Mouse (Mus musculus) bone marrow macrophage, adult 2 months (primary cell): Measurements from ENCODE around the gene Cd83. TPM values are rescaled to one million over a fixed set of nuclear protein-coding genes. Genes with fewer than 3 reads are reported as not detected.

Experiments
- H3K27ac ChIP-seq: 2 replicates; pipeline ENCODE4 v1.5.1; 2012; ENCODE audit warnings: low read depth, low read length; ENCODE audit not compliant: insufficient read depth
- H3K4me1 ChIP-seq: 2 replicates; pipeline ENCODE4 v1.6.1; 2012; ENCODE audit warnings: low read length; ENCODE audit not compliant: control insufficient read depth, insufficient read depth
- H3K4me3 ChIP-seq: 2 replicates; pipeline ENCODE4 v1.5.1; 2012; ENCODE audit warnings: mild to moderate bottlenecking, low read length, moderate library complexity; ENCODE audit not compliant: insufficient read depth
- CTCF ChIP-seq: IDR thresholded peaks from 2 replicates; pipeline ENCODE4 v1.5.1; 2012; ENCODE audit warnings: low read depth, mild to moderate bottlenecking, low read length, moderate library complexity
- POLR2A ChIP-seq: IDR thresholded peaks from 2 replicates; pipeline ENCODE4 v1.6.1; 2012; ENCODE audit warnings: mild to moderate bottlenecking, low read depth, low read length, borderline replicate concordance
- polyA plus RNA-seq: library from polyadenylated mRNA; stranded (reverse); fragments of >200 nt; gene quantifications from 2 replicates; pipeline ENCODE4 v1.2.4, GENCODE M21; 2012; ENCODE audit not compliant: missing spikeins, insufficient read depth, insufficient read length

Gene Cd83
- polyA plus RNA-seq, 1 experiment: 44.5 TPM

- no peak overlapping the region for H3K27ac ChIP-seq
- H3K4me3 ChIP-seq: no peak overlapping the region
- no peaks in the 10 kb centered on the region for H3K4me1 ChIP-seq
- TF ChIP-seq POLR2A: no peak
- TF ChIP-seq CTCF: no peak
Observed at GRCm38 (mm10) chr13:43754455-43755128, 30.0 kb upstream of the Cd83 start.

GRCm38 (mm10) chr13:43755573-43755972 lies 29.0 kb upstream of the Cd83 start:
- Histone ChIP-seq H3K4me1 (no peaks in the 10 kb centered on the region), H3K27ac (no peak overlapping the region), H3K4me3 (no peak overlapping the region)
- TF ChIP-seq CTCF (no peak), POLR2A (no peak)

GRCm38 (mm10) chr13:43761156-43761855 lies 23.3 kb upstream of the Cd83 start:
- TF ChIP-seq CTCF (no peak), POLR2A (no peak)
- Histone ChIP-seq H3K4me1 (peaks cover 19% of the 10 kb centered on the region), H3K4me3 (no peak overlapping the region)

GRCm38 (mm10) chr13:43762901-43763300 lies 21.7 kb upstream of the Cd83 start:
- TF ChIP-seq CTCF (no peak), POLR2A (no peak)
- H3K4me3 ChIP-seq: no peak overlapping the region
- H3K27ac ChIP-seq: no peak overlapping the region
- H3K4me1 ChIP-seq: peaks cover 30% of the 10 kb centered on the region

More at GRCm38 (mm10) chr13:43761156-43761855, 23.3 kb upstream of the Cd83 start:
- no peak overlapping the region for H3K27ac ChIP-seq

- Histone ChIP-seq H3K4me3 (no peak overlapping the region), H3K4me1 (peaks cover 35% of the 10 kb centered on the region), H3K27ac (no peak overlapping the region)
- TF ChIP-seq POLR2A (no peak), CTCF (no peak)
Observed at GRCm38 (mm10) chr13:43763301-43763994, 21.1 kb upstream of the Cd83 start.

- no peak for TF ChIP-seq POLR2A
- no peak for TF ChIP-seq CTCF
- Histone ChIP-seq H3K4me3 (no peak overlapping the region), H3K4me1 (peaks cover 41% of the 10 kb centered on the region), H3K27ac (no peak overlapping the region)
Observed at GRCm38 (mm10) chr13:43763995-43764579, 20.5 kb upstream of the Cd83 start.

- TF ChIP-seq POLR2A (no peak), CTCF (no peak)
- peak overlapping the region; percentile 84 for H3K27ac ChIP-seq
- H3K4me3 ChIP-seq: 0 out of 2 replicates have a peak overlapping the region, but pooled peaks have one; percentile 10
- H3K4me1 ChIP-seq: peaks cover 48% of the 10 kb centered on the region
Observed at GRCm38 (mm10) chr13:43765293-43765814, 19.2 kb upstream of the Cd83 start.

- H3K27ac ChIP-seq: peak overlapping the region; percentile 87
- no peak for TF ChIP-seq CTCF
- peaks cover 48% of the 10 kb centered on the region for H3K4me1 ChIP-seq
- no peak overlapping the region for H3K4me3 ChIP-seq
Observed at GRCm38 (mm10) chr13:43766786-43767680, 17.5 kb upstream of the Cd83 start.

- H3K4me3 ChIP-seq: no peak overlapping the region
- TF ChIP-seq POLR2A (no peak), CTCF (no peak)
- peaks cover 62% of the 10 kb centered on the region for H3K4me1 ChIP-seq
- H3K27ac ChIP-seq: no peak overlapping the region
Observed at GRCm38 (mm10) chr13:43773020-43773419, 11.6 kb upstream of the Cd83 start.
